Mouse (Mus musculus): ENCODE measurements around the gene 2010300C02Rik. TPM values are rescaled to one million over a fixed set of nuclear protein-coding genes. Genes with fewer than 3 reads are reported as not detected.
A peak's percentile ranks its signal among the peaks of the same experiment; 100 is the strongest.

The 2010300C02Rik gene
- total RNA-seq, 2 experiments from 2014 or later = 260 to 286 TPM

DNA sequence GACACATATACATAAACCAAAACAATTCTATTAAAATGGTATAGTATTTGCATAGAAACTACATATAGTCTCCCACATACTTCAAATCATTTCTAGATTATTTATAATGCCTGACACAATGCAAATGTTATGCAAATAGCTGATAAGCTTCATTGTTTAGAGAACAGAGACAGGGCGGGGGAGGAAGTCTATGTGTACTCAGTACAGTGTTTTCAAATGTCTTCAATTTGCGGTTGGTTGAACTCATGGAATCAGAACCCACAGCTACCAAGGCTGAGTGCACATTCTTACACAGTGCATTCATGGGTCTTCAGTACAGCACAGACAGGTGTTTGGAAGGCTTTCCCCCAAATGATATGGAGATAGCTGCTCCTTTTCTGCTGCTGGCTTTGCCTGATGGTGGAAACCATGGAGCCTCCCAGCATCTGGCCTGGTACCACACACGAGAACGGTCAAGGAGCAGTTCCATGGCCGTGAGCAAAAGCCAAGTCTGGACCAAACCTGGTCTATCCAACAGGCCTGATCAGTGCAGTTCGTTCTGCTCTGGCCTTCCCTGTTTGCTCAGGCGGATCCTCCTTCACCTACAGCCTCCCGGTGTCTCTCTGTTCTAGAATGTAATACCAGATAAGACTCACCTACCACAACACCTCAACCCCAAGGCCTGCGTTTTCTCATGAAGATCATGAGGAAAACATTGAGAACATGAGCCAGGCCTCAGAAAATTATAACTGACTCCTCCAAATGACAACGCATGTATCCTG is 8.1 kb downstream of the 2010300C02Rik start:
- DNase-seq (ENCODE audit: low spot score in 2 of 2) = peak in 1 of 2 experiments; percentile 1

DNA sequence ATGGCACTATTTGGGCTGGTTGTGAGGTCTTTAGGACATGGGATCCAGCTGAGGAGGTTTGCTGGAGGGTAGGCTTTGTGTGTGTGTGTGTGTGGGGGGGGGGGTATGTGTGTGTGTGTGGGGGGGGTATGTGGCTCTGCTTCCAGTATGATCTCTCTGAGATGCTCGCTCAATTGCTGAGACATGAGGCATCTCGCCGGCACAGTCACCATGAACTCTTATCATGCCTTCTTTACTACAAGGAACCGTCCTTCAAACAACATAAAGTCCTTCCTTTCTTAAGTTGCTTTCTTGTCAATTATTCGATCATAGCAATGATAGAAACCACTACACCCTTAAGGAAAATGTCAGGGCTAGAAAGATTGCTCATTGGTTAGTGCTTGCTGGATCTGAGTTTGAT is 8.8 kb downstream of the 2010300C02Rik start:
- no peak for DNase-seq (ENCODE audit: low spot score in 2 of 2)

DNA sequence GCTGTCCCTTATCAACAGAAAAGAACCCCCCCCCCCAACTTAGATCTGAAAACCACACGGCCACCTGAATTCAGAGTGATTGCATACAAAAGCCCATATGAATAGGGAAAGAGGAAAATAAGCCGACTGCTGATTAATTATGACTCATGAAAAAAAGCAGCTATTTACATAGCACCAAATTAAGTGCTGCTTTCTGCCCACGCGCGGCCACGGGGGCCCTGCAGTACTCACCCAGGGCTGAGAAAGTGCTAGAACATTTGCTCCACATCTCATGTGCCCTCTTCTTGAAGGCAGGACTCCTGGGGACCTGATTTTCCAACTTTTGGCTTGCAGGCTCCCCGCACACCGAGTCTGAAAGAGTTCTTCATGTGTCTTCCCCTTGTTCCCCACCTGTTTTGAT is 10.1 kb downstream of the 2010300C02Rik start:
- no peak for DNase-seq (ENCODE audit: low spot score in 2 of 2)

DNA sequence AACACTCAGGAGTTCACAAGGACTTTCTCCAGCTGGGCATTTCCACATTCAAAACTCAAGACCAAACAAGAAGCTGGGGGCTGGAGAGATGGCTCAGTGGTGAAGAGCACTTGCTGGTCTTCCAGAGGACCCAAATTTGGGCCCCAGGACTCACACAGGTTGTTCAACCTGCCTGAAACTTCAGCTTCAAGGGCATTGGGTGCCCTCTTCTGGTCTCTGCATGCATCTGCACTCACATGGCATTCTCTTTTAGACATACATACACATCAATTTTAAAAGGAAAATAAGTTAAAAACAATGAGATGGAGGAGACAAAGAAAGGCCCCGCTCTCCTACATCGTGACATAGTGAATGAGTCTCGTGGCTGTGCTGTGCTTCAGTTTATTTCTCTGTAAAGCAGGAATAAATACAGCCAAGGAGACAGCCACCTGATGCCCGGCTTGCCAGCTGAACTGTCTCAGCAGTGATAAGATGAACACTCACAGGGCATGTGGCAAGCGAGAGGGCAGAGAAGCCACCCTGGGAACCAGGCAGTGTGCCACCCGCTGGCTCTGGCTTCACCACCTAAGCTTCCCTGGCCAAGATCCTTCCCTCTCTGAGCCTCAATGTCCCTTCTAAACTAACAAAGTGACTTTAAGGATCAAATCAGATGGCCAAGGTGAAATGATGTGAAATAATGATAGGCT is 11.5 kb downstream of the 2010300C02Rik start:
- DNase-seq (ENCODE audit: low spot score in 2 of 2) = no peak

DNA sequence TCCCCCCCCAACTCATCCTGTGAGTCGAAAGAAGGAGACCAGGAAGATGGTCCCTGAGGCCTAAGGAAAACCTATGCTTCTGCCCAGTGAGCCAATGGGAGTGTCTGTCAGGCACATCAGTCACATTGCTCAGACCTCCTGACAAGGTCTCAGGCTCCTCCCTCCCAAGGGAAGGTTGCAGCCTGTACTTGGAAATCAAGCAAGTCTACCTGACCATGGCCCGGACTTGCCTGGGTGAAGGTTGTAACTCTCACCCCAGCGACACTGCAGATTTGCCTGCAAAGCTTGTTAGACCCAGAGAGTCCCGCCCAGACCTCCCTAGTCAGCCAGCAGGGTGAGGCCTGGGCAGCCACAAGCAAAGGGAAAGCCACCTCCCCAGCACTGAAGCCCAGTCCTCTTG is 17.6 kb downstream of the 2010300C02Rik start:
- DNase-seq (ENCODE audit: low spot score in 2 of 2) = no peak

DNA sequence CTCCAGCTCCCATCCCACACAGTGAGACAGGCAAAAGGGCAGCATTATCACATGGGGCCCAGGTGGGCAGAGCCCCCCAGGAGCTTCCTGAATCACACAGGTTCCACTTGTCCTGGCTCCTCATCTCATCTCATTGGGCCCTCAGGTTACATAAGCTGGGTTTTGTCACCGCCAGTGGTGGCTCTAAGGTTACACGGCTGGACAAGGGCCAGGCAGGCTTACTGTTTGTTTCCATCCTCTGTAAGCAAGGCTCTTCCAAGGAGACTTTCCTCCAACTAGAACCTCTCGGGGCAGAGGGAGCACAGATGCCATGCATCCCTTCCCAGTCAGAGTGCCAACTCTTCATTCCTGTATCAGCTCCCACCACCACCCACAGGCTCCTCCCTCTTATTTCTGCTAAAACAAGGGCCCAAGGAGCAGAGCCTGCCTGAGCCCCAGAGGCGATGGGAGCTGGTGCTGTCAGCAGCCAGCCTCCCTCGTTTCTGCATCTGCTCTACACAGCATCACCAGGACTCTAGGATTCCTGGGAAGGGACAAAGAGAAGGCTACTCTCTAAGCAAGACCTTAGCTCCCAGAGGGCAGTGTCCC is 20.9 kb downstream of the 2010300C02Rik start:
- DNase-seq (ENCODE audit: low spot score in 2 of 2) = no peak

DNA sequence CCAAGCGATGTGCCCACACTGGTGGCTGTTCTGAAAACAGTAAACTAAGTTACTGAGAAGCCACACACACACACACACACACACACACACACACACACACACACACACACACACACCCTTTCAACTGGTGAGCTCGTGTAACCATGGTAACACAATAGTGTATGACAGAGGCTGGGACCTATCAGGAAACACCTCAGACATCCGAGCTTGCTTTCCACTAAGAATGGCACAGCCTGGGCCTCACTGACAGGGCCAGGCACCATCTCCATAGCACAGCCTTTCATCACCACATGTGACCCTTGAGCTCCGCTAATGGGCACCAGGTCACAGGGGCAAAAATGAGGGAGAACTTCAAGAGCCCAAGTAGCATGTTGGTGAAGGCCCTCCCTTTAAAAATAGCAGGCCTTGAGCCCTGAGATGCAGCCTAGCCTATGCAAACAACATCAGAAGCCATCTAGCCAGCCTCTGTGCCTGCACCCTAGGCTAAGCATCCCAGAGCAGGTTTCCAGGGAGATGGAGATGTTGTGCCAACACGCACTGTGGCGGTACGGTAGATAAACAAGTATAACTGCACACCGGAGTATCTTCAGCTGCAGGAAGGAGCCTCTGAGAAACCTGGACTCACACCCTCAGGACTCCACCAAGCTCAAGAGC is 21.6 kb downstream of the 2010300C02Rik start:
- DNase-seq (ENCODE audit: low spot score in 2 of 2) = no peak

DNA sequence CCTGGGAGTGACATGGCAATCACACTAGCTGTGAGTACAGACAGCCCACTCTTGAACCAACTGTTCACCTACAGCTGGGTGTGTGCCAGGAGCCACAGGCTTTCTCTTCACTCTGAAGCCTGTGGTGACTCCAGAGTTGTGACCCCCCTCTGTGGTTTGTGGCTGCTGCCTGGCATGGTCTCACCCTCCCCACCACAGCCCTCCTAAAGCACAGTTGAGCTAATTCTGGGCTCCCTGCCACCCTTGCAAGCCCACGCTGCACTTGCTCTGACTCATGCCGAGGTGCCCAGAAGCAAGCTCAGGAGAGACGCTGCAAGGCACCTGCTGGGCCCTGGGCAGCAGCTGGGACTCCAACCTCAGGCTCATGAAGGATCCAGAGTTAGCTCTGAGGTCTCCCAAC is 23.0 kb downstream of the 2010300C02Rik start:
- DNase-seq (ENCODE audit: low spot score in 2 of 2) = peak in 1 of 2 experiments; percentile 71

DNA sequence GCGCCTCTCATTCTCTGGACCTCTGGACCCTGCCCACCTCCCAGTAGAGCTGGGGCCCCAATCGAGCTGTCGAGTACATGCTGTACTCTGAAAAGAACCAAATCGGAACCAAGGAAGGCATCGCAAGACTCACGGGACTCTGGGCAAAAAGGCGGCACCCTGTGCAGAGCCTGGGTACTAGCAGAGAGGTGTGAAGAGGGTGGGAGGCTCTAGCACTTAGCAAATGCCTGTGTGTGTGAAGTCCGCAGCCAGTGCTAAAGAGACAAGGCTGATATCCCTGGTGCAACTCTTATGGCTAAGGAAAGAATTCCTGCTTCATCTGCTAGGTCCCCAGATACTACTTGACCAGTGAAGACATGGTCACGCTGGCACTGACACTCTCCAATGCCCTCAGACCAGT is 24.2 kb downstream of the 2010300C02Rik start:
- DNase-seq (ENCODE audit: low spot score in 2 of 2) = no peak

DNA sequence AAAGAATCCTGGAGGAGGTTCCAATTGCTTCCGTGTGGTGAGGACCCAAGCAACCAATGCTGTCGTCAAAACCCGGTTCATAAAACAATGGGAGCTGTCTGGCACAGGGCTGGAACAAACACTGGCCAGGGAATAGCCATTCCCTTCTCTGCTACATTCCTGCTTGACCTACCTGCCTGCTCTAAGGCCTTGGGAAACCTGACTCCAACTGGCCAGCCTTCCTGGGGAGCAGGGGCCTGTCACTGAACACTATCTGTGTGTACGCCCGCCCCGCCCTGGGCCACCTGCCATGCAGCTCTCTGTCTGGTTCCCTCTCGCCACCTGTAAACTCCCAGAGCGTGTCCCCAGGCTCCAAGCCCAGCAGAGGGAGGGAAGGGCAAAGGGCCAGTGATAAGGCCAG is 25.5 kb downstream of the 2010300C02Rik start:
- no peak for DNase-seq (ENCODE audit: low spot score in 2 of 2)

DNA sequence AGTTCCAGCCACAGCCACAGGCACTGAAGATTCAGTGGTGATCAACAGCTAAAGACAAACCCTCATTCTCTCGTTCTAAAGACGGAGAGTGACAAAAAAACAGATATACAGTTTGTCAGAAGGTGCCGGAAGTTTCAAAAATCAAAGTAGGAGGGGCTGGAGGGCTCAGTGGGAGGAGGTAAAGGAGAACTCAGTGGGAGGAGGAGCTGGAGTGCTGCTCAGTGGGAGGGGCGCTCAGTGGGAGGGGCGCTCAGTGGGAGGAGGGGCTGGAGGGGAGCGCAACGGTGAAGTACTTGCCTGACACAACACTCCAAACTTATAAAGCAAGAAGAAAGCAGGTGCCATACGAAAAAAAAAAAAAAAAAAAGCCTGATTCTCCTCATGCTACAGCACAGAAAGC is 28.7 kb downstream of the 2010300C02Rik start:
- no peak for DNase-seq (ENCODE audit: low spot score in 2 of 2)

DNA sequence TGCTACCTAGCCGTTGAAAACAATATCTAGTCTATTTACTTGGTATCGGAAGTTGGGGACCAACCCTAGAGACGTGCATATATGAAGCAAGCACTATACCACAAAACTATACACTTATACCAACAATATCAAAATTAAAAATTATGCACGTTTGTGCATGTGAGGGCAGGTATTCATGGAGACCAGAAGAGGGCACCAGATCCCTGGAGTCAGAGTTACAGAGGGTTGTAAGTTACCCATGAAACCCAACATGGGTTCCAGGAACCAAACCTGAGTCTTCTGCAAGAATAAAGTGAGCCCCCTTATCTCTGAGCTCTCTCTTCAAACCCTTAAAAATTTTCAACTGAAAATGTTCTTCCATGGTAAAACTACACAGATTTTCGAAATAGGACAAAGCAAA is 29.2 kb downstream of the 2010300C02Rik start:
- DNase-seq (ENCODE audit: low spot score in 2 of 2) = no peak

DNA sequence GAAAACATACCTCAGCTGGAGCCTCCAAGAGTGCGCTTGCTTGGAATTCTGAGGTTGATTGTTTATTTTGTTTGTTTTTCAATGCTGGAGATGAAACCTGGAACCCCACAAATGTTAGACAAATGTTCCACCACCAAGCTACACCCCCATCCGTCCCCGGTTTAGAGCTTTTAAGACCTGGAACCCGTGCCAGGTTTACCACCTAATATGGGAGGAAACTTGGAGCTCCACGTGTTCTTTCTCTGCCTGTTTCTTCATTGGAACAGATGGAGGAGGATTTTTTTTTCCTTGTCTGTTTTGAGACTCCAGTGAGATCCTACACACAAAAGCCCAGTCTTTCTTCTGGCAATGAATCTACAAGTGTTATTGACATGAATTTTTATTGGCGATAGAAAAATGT is 30.2 kb downstream of the 2010300C02Rik start:
- DNase-seq (ENCODE audit: low spot score in 2 of 2) = peak in 1 of 2 experiments; percentile 51

DNA sequence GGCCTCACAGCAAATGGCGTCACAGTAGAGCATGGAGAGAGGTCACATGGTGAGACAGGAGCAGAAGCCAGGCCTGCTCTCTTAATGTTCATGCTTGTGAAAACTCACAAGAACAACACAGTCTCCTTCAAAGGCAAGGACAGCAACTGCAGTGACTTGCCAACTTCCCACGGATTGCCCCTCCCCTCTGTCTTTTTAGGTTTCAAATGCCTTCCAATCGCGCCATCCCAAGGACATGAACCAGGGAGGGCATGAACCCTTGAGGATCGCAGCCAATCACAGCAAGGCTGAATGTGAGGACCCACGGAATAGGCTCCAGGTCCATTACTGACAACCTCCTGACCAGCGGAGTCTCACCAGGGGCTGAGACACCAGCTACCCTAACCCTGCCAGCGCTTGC is 31.5 kb downstream of the 2010300C02Rik start:
- DNase-seq (ENCODE audit: low spot score in 2 of 2) = no peak

DNA sequence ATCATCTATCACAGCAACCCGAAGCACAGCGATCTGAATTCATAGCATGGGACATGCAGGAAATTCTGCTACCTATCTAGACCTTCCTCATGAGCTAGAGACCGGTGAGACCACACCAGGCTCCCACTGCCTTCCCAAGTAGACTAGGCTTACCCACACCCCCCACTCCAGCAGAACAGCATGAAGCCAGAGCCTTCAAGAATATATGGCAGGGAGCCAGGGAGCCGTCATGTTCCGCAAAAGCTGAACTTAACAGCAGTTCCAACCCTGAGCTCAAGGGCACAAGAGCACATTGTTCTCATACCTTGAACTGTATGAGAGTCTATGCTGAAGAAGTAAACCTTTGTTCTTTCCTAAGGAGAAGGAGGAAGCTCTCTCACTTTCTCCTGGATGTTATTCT is 32.4 kb downstream of the 2010300C02Rik start:
- DNase-seq (ENCODE audit: low spot score in 2 of 2) = peak in 1 of 2 experiments; percentile 58

DNA sequence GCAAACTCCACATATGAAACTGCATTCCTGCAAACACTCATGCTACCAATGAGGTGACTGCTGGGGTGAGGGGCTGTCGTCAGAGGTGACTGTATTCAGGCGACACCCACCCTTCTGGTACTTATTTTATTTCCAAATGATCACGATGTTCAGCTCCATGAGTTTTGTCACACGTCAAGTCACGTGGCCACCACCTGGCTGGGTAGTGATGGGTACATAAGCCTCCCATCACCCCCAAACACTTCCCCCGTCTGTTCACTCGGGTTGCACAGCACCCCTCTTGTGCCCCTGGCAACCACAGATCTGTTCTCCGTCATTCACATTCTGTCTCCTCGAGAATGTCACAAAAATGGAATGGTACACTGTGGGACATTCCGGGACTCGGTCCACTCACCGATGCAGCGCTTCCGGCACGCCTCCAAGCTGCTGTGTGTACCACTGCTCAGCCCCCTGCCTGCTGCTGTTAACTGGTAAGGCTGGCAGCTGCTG is 32.9 kb downstream of the 2010300C02Rik start:
- peak; percentile 81 to 91 for DNase-seq (ENCODE audit: low spot score in 2 of 2)

DNA sequence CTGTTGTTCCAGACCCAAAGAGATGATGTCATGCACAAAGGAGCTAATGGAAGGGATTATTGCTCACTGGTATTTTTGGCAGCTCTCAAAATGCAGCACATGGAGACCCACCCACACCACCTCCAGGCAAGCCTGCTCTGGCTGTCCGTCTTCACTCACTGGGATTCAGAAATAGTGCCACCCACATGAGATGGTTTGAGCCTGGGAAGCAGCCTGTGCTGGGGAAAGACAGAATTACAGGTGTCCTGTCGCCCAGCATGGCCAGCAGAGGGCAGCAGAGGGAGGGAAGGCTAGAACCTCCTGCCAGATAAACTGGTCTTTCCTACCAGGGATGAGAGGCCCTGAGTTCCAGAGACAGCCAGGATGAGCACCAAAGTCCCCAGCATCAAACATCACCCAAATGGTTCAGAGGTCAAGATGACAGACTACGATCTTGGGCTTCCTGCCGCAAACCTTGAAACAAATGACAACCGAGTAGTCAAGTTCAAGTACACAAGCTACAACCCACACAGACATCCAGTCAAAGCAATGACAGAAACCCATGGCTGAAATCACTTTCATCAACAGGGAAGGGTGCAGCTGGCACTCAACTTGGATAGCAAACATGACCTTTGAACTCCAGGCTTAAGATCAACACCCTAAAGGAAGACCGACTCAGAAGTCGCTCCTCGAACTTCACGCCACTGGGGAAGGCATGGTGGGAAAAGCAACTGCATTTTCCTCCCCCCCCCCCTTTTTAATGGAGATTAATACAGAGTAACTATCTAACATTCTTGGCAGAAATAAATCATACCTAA is 41.4 kb downstream of the 2010300C02Rik start:
- DNase-seq (ENCODE audit: low spot score in 2 of 2) = peak; percentile 80 to 92

DNA sequence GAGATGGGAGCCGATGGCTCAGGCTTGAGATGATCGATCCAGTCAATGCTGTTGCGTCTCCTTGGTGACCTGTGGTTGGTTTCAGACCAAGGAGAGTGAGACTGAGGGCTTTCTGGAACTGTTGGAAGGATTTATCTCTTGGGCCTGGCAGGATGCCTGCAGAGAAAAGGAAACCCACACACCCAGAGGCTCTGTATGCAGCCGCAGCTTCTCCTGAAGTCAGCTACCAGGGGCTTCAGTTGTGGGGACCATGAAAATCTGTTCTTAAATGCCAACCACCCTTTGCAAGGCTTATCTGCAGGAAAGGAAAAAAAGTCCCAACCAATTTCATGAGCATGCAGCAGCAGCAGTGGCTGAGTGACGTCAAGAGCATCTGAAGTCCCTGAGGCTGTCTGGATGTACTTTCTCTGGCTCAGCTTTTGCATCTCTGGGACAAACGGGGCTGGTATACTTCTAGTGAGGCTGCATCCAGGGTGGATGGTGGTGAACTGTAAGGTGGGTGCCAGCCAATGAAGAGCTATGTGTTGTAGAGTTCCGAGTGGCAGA is 42.8 kb downstream of the 2010300C02Rik start:
- DNase-seq (ENCODE audit: low spot score in 2 of 2) = no peak

DNA sequence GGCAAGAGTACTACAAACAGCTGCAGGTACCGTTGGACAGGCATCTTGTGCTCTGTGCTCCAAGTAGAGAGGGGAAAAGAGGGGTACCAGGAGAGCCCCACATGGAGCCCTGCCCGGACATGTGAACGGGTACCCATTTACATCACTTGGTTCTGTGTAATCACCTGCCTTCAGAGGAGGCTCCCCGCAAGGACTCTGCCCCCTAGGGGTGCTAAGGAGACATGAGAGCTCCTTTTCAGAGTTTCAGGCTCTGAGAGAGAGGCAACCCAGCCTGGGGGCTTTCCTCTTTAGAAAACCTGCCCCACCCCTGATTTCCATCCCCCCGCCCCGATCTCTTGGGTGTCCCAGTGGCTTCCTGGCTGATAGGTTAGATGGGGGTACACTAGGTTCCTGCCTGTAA is 44.4 kb downstream of the 2010300C02Rik start:
- DNase-seq (ENCODE audit: low spot score in 2 of 2) = no peak

DNA sequence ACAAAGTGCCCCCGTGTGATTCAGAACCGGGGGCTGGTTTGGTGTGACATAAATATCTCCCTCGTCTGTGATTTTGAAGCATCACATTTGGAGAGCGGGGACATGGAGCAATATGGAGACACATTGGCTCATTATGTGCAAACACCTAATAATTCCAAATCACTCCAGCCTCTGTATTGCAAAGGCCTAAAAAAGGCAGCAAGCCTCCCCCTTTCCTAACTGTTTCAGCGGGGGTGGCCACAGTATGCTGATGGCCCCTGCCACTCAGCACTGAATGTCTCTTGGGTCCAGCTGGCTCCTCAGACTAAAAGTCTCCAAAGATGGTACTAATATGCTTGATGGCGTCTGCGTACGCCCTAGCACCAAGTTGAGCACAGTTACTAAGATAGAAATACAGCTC is 45.6 kb downstream of the 2010300C02Rik start:
- DNase-seq (ENCODE audit: low spot score in 2 of 2) = peak in 1 of 2 experiments; percentile 75

Measured in layer of hippocampus, postnatal 14 days (tissue).